Mouse (Mus musculus) limb, embryonic 10.5 days (tissue): ENCODE measurements around the gene Prpf18. TPM values are rescaled to one million over a fixed set of nuclear protein-coding genes. Genes with fewer than 3 reads are reported as not detected.
A peak's percentile ranks its signal among the peaks of the same experiment; 100 is the strongest.
"Not testable (repeated sequence)": the region's sequence is repeated elsewhere in the genome, so short reads cannot be mapped to it uniquely, and the experiment has no call there.

ENCODE experiments used
- DNase-seq: peaks from one replicate; pipeline ENCODE4 v3.0.0-alpha.2; 2017; ENCODE audit warnings: low spot score
- H3K27ac ChIP-seq: fragments of 300-500 bp; sonication (generic); 2 replicates; pipeline ENCODE4 v1.5.1; 2016; ENCODE audit warnings: mild to moderate bottlenecking
- H3K27me3 ChIP-seq: fragments of 300-500 bp; sonication (generic); 2 replicates; pipeline ENCODE4 v1.6.1; 2016; ENCODE audit warnings: low read depth, mild to moderate bottlenecking; ENCODE audit not compliant: poor library complexity, severe bottlenecking
- H3K36me3 ChIP-seq: fragments of 300-500 bp; sonication (generic); 2 replicates; pipeline ENCODE4 v1.6.1; 2016; ENCODE audit warnings: mild to moderate bottlenecking, moderate library complexity
- H3K4me1 ChIP-seq: fragments of 300-500 bp; sonication (generic); 2 replicates; pipeline ENCODE4 v1.6.1; 2016
- H3K4me3 ChIP-seq: fragments of 300-500 bp; sonication (generic); 2 replicates; pipeline ENCODE4 v1.5.1; 2016; ENCODE audit warnings: mild to moderate bottlenecking, moderate library complexity
- H3K9me3 ChIP-seq: fragments of 300-500 bp; sonication (generic); replicated peaks from 2 replicates; pipeline ENCODE4 v1.6.1; 2016; ENCODE audit warnings: mild to moderate bottlenecking
- WGBS: fragments of 180-500 bp; shearing (Covaris S2); methylation state at CpG from one replicate; pipeline ENCODE4 v1.1.7; 2016; 5-methylcytosine and 5-hydroxymethylcytosine counted together
- polyA plus RNA-seq: library from polyadenylated mRNA; unstranded; fragments of >200 nt; fragmentation: Nextera tagmentation; extraction: Ambion mirVana; gene quantifications from 2 replicates; pipeline ENCODE4 v1.2.1, GENCODE M21; 2016

The Prpf18 gene
- polyA plus RNA-seq, 1 experiment from 2014 or later, result 42.1 TPM

DNA sequence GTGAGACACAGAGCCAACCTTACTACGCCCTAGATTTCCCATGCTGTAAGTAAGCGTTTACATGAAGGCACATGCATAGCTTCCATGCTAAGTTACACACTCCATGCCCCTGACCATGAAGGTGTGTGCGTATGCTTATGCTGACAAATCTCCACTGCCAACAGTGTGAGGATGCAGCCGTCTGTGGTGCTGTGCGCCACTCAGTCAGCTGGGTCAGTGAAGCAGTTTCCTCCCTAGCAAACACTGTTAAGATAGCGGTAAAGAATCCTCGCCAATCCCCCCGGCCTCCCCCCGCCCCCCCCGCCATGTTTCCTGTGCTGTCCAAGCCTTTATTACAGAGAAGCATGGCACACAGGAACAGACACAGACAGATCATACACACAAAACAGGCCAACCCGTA, 22.4 kb downstream of the Prpf18 start:
- no peak for DNase-seq
- no peak overlapping the region for H3K27ac ChIP-seq
- no peaks in the 10 kb centered on the region for H3K27me3 ChIP-seq
- 95% methylated on average over 11 of the region's 11 CpGs for WGBS
- no peak overlapping the region for H3K4me3 ChIP-seq
- no peaks in the 10 kb centered on the region for H3K9me3 ChIP-seq
- peaks cover 77% of the 10 kb centered on the region for H3K36me3 ChIP-seq
- H3K4me1 ChIP-seq, result no peaks in the 10 kb centered on the region

DNA sequence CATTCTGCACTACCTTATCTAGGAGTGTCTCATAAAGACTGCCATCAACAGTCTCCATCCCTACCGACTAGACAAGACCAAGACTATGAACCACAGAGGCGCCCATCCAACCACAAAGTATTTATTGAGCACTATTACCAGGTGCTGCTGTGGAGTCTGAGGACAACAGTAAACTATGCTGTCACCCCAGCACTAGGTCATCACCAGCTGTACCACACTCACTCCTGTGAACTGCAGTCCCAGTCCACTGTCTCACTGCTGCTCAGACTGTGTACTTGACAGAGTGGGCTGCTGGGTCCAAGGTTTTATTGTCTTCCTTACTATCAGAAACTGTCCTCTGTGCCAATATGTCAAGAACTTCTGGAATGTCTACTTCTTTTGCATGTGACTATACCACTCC, 23.0 kb downstream of the Prpf18 start:
- no peaks in the 10 kb centered on the region for H3K4me1 ChIP-seq
- no peaks in the 10 kb centered on the region for H3K27me3 ChIP-seq
- H3K27ac ChIP-seq, result no peak overlapping the region
- H3K36me3 ChIP-seq, result peaks cover 77% of the 10 kb centered on the region
- WGBS, result 87% methylated on average over 2 of the region's 2 CpGs
- no peak overlapping the region for H3K4me3 ChIP-seq
- DNase-seq, result no peak
- H3K9me3 ChIP-seq, result no peaks in the 10 kb centered on the region

- no peak for DNase-seq
- Histone ChIP-seq H3K36me3 (peaks cover 78% of the 10 kb centered on the region), H3K4me3 (no peak overlapping the region), H3K9me3 (no peaks in the 10 kb centered on the region), H3K4me1 (no peaks in the 10 kb centered on the region; the same call in 1 of the 2 replicates), H3K27me3 (no peaks in the 10 kb centered on the region), H3K27ac (no peak overlapping the region)
- WGBS, result 93% methylated on average over 3 of the region's 3 CpGs
Observed at GRCm38 (mm10) chr2:4626911-4627310, 25.0 kb downstream of the Prpf18 start.

- Histone ChIP-seq H3K36me3 (peaks cover 33% of the 10 kb centered on the region), H3K4me3 (no peak overlapping the region), H3K27ac (peak overlapping the region; percentile 22; the same call in 1 of the 2 replicates), H3K9me3 (no peaks in the 10 kb centered on the region), H3K27me3 (no peaks in the 10 kb centered on the region), H3K4me1 (peaks cover 23% of the 10 kb centered on the region)
- 84% methylated on average over 3 of the region's 3 CpGs for WGBS
- no peak for DNase-seq
Observed at GRCm38 (mm10) chr2:4621471-4621985, 30.4 kb downstream of the Prpf18 start.

DNA sequence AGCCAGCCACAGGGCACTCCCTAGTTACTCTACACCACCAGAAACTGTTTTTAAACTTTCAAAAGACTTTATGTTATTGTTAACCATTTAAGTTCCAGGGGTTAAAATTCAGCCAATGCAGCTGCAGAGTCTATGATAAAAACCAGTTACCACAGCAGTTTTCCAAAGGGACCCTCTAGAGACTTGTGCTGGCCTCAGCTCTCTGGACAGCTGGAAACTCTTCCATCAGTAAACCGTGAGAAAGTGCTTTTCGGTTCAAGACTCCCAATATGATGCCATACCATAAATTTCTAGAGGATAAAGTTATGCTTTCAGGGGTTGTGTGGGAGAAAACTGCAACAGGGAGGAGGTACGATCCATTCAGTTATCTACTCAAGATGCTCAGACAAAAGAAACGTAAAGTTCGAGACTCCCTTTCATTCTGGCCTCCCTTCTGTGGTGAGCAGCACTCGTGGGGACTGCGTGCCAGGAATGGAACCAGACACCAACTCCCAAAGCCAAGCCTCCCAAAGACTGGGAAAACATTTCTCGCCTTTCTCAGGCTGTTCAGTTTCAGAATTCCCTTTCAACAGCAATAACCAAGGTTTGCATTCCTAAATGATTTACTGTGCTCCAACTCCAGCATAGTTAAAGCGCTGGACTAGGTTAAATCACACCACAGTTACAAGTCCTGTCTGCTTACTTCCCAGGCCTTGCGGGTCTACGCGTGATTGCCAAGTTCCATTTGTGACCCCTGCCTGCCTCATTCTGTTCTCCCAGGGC, 31.1 kb downstream of the Prpf18 start:
- no peaks in the 10 kb centered on the region for H3K27me3 ChIP-seq
- H3K4me3 ChIP-seq, result no peak overlapping the region
- peaks cover 23% of the 10 kb centered on the region for H3K4me1 ChIP-seq
- peak overlapping the region; percentile 22 for H3K27ac ChIP-seq
- 76% methylated on average over 12 of the region's 12 CpGs for WGBS
- H3K36me3 ChIP-seq, result peaks cover 27% of the 10 kb centered on the region
- no peak for DNase-seq
- H3K9me3 ChIP-seq, result no peaks in the 10 kb centered on the region

- Histone ChIP-seq H3K36me3 (peaks cover 33% of the 10 kb centered on the region), H3K4me3 (no peak overlapping the region), H3K4me1 (peaks cover 23% of the 10 kb centered on the region), H3K27ac (peak overlapping the region; percentile 22; the same call in 1 of the 2 replicates), H3K9me3 (no peaks in the 10 kb centered on the region), H3K27me3 (no peaks in the 10 kb centered on the region)
- no peak for DNase-seq
- 63% methylated on average over 6 of the region's 6 CpGs for WGBS
Observed at GRCm38 (mm10) chr2:4619893-4620593, 31.9 kb downstream of the Prpf18 start.

- not testable (repeated sequence) for H3K27ac ChIP-seq, H3K27me3 ChIP-seq, DNase-seq, H3K4me3 ChIP-seq, H3K9me3 ChIP-seq
- peaks cover 32% of the 10 kb centered on the region for H3K36me3 ChIP-seq
- peaks cover 23% of the 10 kb centered on the region for H3K4me1 ChIP-seq
Observed at GRCm38 (mm10) chr2:4619126-4619525, 32.8 kb downstream of the Prpf18 start.

DNA sequence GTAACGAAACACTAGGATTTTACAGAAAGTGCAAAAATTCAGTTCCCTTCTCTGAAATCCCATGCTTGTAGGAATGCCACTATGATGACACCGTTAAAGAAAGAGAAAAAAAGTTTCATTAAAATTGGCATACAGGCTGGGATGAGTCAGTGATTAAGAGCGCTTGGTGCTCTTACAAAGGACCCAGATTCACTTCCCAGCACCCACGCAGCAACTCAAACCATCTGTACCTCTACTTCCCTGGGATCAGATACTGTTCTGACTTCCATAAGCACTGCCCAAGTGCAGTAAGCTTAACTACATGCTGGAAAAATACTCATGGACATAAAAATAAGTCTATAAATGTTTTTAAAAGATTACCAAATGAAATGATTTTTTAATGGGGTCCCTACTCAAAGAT, 34.9 kb downstream of the Prpf18 start:
- no peak overlapping the region for H3K4me3 ChIP-seq
- H3K4me1 ChIP-seq, result peaks cover 23% of the 10 kb centered on the region
- H3K27ac ChIP-seq, result no peak overlapping the region

GRCm38 (mm10) chr2:4615014-4615546, 36.8 kb downstream of the Prpf18 start:
- H3K27me3 ChIP-seq, result no peaks in the 10 kb centered on the region
- 95% methylated on average over 2 of the region's 2 CpGs for WGBS
- no peak for DNase-seq
- H3K4me1 ChIP-seq, result peaks cover 6% of the 10 kb centered on the region
- H3K4me3 ChIP-seq, result no peak overlapping the region
- peaks cover 52% of the 10 kb centered on the region for H3K36me3 ChIP-seq
- H3K9me3 ChIP-seq, result no peaks in the 10 kb centered on the region
- H3K27ac ChIP-seq, result no peak overlapping the region

More for the DNA sequence above, 34.9 kb downstream of the Prpf18 start:
- DNase-seq, result no peak
- Histone ChIP-seq H3K9me3 (no peaks in the 10 kb centered on the region), H3K36me3 (peaks cover 33% of the 10 kb centered on the region), H3K27me3 (no peaks in the 10 kb centered on the region)
- 89% methylated on average over 4 of the region's 4 CpGs for WGBS

DNA sequence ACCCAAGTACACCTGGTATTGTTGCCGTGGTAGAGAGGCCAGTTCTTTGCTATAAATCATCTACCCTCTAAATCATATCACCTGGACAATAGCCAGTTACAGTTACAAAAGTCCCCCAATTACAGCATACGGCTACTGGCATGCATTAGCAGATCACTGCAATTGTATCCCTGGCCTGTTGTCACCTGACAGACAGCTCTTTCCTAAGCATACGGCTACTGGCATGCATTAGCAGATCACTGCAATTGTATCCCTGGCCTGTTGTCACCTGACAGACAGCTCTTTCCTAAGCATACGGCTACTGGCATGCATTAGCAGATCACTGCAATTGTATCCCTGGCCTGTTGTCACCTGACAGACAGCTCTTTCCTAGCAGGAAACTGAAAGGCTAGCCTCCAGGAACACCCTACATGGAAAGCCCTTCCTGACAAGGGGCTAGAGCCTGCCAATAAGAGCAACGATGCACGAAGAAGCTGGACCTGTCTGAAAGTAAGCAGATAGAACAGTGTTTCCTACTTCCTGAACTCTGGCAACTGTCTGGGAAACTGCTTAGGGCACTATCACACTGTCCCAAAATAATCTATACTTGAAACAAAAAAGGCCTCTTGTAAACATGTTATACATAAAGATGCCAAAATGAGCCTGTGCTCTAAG, 37.5 kb downstream of the Prpf18 start:
- 66% methylated on average over 6 of the region's 6 CpGs for WGBS
- not testable (repeated sequence) for H3K9me3 ChIP-seq, H3K27me3 ChIP-seq, H3K4me3 ChIP-seq, H3K4me1 ChIP-seq, DNase-seq, H3K27ac ChIP-seq
- H3K36me3 ChIP-seq, result peaks cover 59% of the 10 kb centered on the region

DNA sequence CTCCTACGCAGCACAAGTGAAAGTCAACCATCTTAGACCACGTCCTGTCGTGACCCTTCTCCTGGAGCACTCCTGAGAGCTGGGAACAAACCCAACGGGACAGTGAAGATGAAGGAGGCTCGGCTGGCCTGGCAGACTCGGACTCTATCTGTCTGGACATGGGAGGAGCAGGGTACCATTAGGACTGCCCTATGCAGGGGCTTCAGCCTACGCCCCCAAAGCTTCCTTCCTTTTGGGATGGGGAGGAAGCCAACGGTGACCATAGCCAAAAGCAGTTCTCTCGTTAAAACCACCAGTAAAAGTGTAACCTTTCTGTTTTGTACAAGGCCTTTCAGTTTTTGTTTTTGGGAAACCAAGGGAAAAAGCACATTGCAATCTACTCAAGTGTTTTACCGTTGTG, 40.2 kb downstream of the Prpf18 start:
- H3K36me3 ChIP-seq, result peaks cover 86% of the 10 kb centered on the region
- no peaks in the 10 kb centered on the region for H3K9me3 ChIP-seq
- no peak overlapping the region for H3K27ac ChIP-seq
- 89% methylated on average over 10 of the region's 10 CpGs for WGBS
- peaks cover 5% of the 10 kb centered on the region; the same call in 1 of the 2 replicates for H3K4me1 ChIP-seq
- H3K27me3 ChIP-seq, result no peaks in the 10 kb centered on the region
- DNase-seq, result no peak
- H3K4me3 ChIP-seq, result no peak overlapping the region

DNA sequence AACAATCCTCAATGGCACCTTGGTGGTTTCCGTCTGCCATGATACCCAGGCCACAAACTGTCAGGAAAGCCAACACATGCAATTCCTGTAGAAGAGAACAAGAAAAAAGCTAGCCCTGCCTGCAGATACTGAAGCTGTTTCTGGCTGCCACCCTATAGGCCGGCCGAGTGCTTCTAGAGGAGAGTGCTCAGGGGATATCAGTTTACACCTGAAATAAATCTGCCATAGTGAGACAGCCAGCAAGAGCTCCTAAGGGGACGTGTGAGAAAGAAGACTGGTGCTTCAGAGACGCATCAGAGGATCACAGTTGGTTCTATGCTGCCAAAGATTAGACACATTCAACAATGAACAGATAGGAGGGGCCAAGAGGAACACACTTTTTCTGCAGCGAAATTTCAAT, 40.6 kb downstream of the Prpf18 start:
- DNase-seq, result no peak
- WGBS, result 54% methylated on average over 6 of the region's 6 CpGs

More for the DNA sequence above, 40.6 kb downstream of the Prpf18 start:
- Histone ChIP-seq H3K4me3 (no peak overlapping the region), H3K4me1 (peaks cover 5% of the 10 kb centered on the region; the same call in 1 of the 2 replicates), H3K27ac (no peak overlapping the region), H3K27me3 (no peaks in the 10 kb centered on the region), H3K9me3 (no peaks in the 10 kb centered on the region), H3K36me3 (peaks cover 90% of the 10 kb centered on the region)
